Comparison of ENCODE assay signal across 9 mouse cellular contexts in the genomic region with DNA sequence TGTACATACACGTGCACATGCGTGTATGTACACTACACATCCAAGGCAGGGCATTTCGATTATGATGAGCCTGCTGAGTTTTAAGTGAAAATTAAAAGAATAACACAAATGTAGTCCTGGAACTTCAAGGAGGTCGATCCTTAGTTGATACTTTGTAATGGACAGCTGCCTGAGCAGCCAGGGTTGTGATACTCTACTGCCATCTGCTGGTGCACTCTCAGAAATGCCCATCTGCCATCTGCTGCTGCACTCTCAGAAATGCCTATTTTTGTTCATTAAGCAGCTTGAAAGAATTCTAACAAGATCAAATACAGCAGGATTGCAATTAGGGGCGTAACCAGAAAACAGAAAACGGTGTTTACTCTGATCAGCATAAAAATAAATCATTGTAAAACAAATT.
A peak's percentile ranks its signal among the peaks of the same experiment; 100 is the strongest.
DNase-seq lines count a peak whose midpoint lies in the region; ATAC-seq lines count a peak whose summit lies in the region.
"Had no signal": no experiment of that assay in that cellular context is flagged by ENCODE, and none has a peak within 500 bp of the region (broad histone marks: within the 10 kb centered on the region; RNA-seq: fewer than 3 reads in every experiment).

No protein-coding gene starts in this region.

- H3K4me3 ChIP-seq in kidney, embryonic 15.5 days (replicated peaks), result no peak overlapping the region
- no peak overlapping the region for H3K4me3 ChIP-seq in hindbrain, embryonic 16.5 days (ENCODE audit: low read length)
- H3K4me3 ChIP-seq in neural tube, embryonic 14.5 days (ENCODE audit: low read depth, low read length), result no peak overlapping the region
- H3K4me3 ChIP-seq: embryonic facial prominence, embryonic 12.5 days had no signal

- no peaks in the 10 kb centered on the region for H3K9me3 ChIP-seq in kidney, embryonic 15.5 days (replicated peaks)
- no peaks in the 10 kb centered on the region for H3K9me3 ChIP-seq in hindbrain, embryonic 16.5 days (ENCODE audit: control insufficient read depth, low read length)
- H3K9me3 ChIP-seq in neural tube, embryonic 14.5 days (ENCODE audit: control insufficient read depth, low read length), result no peaks in the 10 kb centered on the region
- H3K9me3 ChIP-seq: embryonic facial prominence, embryonic 12.5 days had no signal

- no peaks in the 10 kb centered on the region for H3K4me1 ChIP-seq in kidney, embryonic 15.5 days
- H3K4me1 ChIP-seq in hindbrain, embryonic 16.5 days (ENCODE audit: control insufficient read depth, insufficient read depth, low read depth, low read length), result no peaks in the 10 kb centered on the region
- H3K4me1 ChIP-seq in neural tube, embryonic 14.5 days (ENCODE audit: control insufficient read depth, insufficient read depth, low read length), result no peaks in the 10 kb centered on the region
- H3K4me1 ChIP-seq: embryonic facial prominence, embryonic 12.5 days had no signal

- no peak overlapping the region for H3K9ac ChIP-seq in kidney, embryonic 15.5 days
- H3K9ac ChIP-seq in hindbrain, embryonic 16.5 days (ENCODE audit: low read depth, low read length), result no peak overlapping the region
- H3K9ac ChIP-seq in neural tube, embryonic 14.5 days (replicated peaks; ENCODE audit: low read depth, low read length), result no peak overlapping the region
- H3K9ac ChIP-seq: embryonic facial prominence, embryonic 12.5 days had no signal

- 33% methylated on average over 6 of the region's 6 CpGs for WGBS in kidney, embryonic 15.5 days
- 31% methylated on average over 6 of the region's 6 CpGs for WGBS in hindbrain, embryonic 16.5 days
- WGBS in neural tube, embryonic 14.5 days, result 33% methylated on average over 6 of the region's 6 CpGs

- no peaks in the 10 kb centered on the region; the same call in 1 of the 2 replicates for H3K36me3 ChIP-seq in kidney, embryonic 15.5 days
- H3K36me3 ChIP-seq in hindbrain, embryonic 16.5 days (ENCODE audit: control insufficient read depth, insufficient read depth, low read length), result no peaks in the 10 kb centered on the region
- H3K36me3 ChIP-seq in neural tube, embryonic 14.5 days (ENCODE audit: control insufficient read depth, insufficient read depth, low read length), result no peaks in the 10 kb centered on the region
- H3K36me3 ChIP-seq: embryonic facial prominence, embryonic 12.5 days had no signal

- intact Hi-C loops in left cerebral cortex, postnatal 36 days (cut with DNase I), result no loop called here

- no peak overlapping the region for H3K4me2 ChIP-seq in kidney, embryonic 15.5 days
- no peak overlapping the region for H3K4me2 ChIP-seq in hindbrain, embryonic 16.5 days (ENCODE audit: low read length)
- H3K4me2 ChIP-seq in neural tube, embryonic 14.5 days (ENCODE audit: low read depth, low read length), result no peak overlapping the region
- H3K4me2 ChIP-seq: embryonic facial prominence, embryonic 12.5 days had no signal

- no peak; the same call in 1 of the 2 replicates for ATAC-seq in kidney, embryonic 15.5 days (replicated peaks; ENCODE audit: low FRiP score)
- peak; percentile 71; the same call in 1 of the 2 replicates for ATAC-seq in hindbrain, embryonic 16.5 days
- peak; percentile 72; the same call in 1 of the 2 replicates for ATAC-seq in neural tube, embryonic 14.5 days (ENCODE audit: low read depth)

- no peak overlapping the region for H3K27ac ChIP-seq in kidney, embryonic 15.5 days
- no peak overlapping the region for H3K27ac ChIP-seq in hindbrain, embryonic 16.5 days (ENCODE audit: low read depth, low read length)
- H3K27ac ChIP-seq in neural tube, embryonic 14.5 days (ENCODE audit: low read depth, low read length), result no peak overlapping the region
- H3K27ac ChIP-seq: embryonic facial prominence, embryonic 12.5 days had no signal

- no peaks in the 10 kb centered on the region for H3K27me3 ChIP-seq in kidney, embryonic 15.5 days
- H3K27me3 ChIP-seq in hindbrain, embryonic 16.5 days (replicated peaks; ENCODE audit: control insufficient read depth, insufficient read depth, low read length), result no peaks in the 10 kb centered on the region
- no peaks in the 10 kb centered on the region for H3K27me3 ChIP-seq in neural tube, embryonic 14.5 days (ENCODE audit: control insufficient read depth, insufficient read depth, low read length)
- H3K27me3 ChIP-seq: embryonic facial prominence, embryonic 12.5 days had no signal

- DNase-seq in kidney, adult 11 months, result peak; percentile 19
- peak; percentile 73 for DNase-seq in NIH3T3 (ENCODE audit: low read depth)
- peak; percentile 37 for DNase-seq in embryo, embryonic 9.5 days (ENCODE audit: extremely low spot score)
- DNase-seq in left cerebral cortex, postnatal 36 days (ENCODE audit: low spot score in 2 of 2), result peak; percentile 18 to 34
- DNase-seq in spleen, adult 12 weeks (ENCODE audit: low spot score), result no peak
